Mouse (Mus musculus): ENCODE measurements at regions not wholly inside any gene's neighbourhood (a gene's known extent, or its start where the extent isn't known, plus 50 kb on each side); places are given as distances from the start of the nearest gene placed in this dataset.

- Histone ChIP-seq H3K27me3 (ENCODE audit: control insufficient read depth, insufficient read depth, low read length) (peaks cover 12% of the 10 kb centered on the region; the same call in 1 of the 2 replicates), H3K4me2 (ENCODE audit: low read length) (peak overlapping the region; percentile 56), H3K27ac (replicated peaks in 1 of 2; ENCODE audit: control insufficient read depth in 1 of 2, insufficient read depth in 1 of 2, low read depth in 2 of 2, low read length in 2 of 2) (peak overlapping the region; percentile 39 to 46; a peak in 3 of 4 replicates), H3K4me1 (ENCODE audit: control insufficient read depth in 2 of 2, insufficient read depth in 2 of 2, low read length in 2 of 2) (peaks cover 17 to 20% of the 10 kb centered on the region in 2 experiments), H3K9me3 (ENCODE audit: control insufficient read depth, low read length) (no peaks in the 10 kb centered on the region), H3K4me3 (ENCODE audit: control insufficient read depth in 1 of 2, insufficient read depth in 1 of 2, low read depth in 1 of 2, low read length in 2 of 2) (peak overlapping the region; percentile 1 to 22; a peak in 3 of 4 replicates), H3K9ac (ENCODE audit: low read length) (peak overlapping the region; percentile 39), H3K36me3 (ENCODE audit: control insufficient read depth, insufficient read depth, low read length) (no peaks in the 10 kb centered on the region)
- 4% methylated on average over 17 of the region's 17 CpGs for WGBS
- ATAC-seq (ENCODE audit: insufficient number of reproducible peaks, insufficient read depth, low FRiP score, low read depth), result peak; percentile 67; the same call in 1 of the 2 replicates
Measured at GRCm38 (mm10) chr5:136619315-136620231, 52.3 kb upstream of the Cux1 start.

DNA sequence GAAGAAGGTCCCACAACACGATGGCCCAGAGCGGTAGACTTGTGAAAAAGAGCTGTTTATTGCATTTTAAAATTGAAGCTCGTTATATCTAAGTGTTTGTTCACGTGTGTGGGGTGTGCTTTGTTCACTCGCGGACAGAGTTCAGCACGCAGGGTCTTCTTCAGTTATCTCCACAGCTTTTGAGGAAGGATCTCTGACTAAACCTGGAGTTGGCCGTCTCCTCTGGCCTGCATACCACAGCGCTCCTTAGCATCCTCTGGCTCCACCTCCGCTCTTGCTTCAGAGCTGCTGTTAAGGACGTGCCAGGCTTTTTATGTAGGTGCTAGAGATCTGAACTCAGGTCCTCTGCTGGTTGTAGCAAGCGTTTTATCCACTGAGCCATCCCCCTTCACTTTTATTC lies 52.9 kb upstream of the Cux1 start:
- Histone ChIP-seq H3K4me3 (ENCODE audit: control insufficient read depth in 1 of 2, insufficient read depth in 1 of 2, low read depth in 1 of 2, low read length in 2 of 2) (peak overlapping the region; percentile 1 to 22; a peak in 3 of 4 replicates), H3K9ac (ENCODE audit: low read length) (peak overlapping the region; percentile 39), H3K27me3 (ENCODE audit: control insufficient read depth, insufficient read depth, low read length) (peaks cover 12% of the 10 kb centered on the region; the same call in 1 of the 2 replicates), H3K36me3 (ENCODE audit: control insufficient read depth, insufficient read depth, low read length) (no peaks in the 10 kb centered on the region), H3K4me2 (ENCODE audit: low read length) (peak overlapping the region; percentile 56), H3K9me3 (ENCODE audit: control insufficient read depth, low read length) (no peaks in the 10 kb centered on the region), H3K27ac (replicated peaks in 1 of 2; ENCODE audit: control insufficient read depth in 1 of 2, insufficient read depth in 1 of 2, low read depth in 2 of 2, low read length in 2 of 2) (peak overlapping the region; percentile 39 to 46; a peak in 1 of 4 replicates), H3K4me1 (ENCODE audit: control insufficient read depth in 2 of 2, insufficient read depth in 2 of 2, low read length in 2 of 2) (peaks cover 17 to 20% of the 10 kb centered on the region in 2 experiments)
- no peak for ATAC-seq (ENCODE audit: insufficient number of reproducible peaks, insufficient read depth, low FRiP score, low read depth)
- 14% methylated on average over 12 of the region's 12 CpGs for WGBS

DNA sequence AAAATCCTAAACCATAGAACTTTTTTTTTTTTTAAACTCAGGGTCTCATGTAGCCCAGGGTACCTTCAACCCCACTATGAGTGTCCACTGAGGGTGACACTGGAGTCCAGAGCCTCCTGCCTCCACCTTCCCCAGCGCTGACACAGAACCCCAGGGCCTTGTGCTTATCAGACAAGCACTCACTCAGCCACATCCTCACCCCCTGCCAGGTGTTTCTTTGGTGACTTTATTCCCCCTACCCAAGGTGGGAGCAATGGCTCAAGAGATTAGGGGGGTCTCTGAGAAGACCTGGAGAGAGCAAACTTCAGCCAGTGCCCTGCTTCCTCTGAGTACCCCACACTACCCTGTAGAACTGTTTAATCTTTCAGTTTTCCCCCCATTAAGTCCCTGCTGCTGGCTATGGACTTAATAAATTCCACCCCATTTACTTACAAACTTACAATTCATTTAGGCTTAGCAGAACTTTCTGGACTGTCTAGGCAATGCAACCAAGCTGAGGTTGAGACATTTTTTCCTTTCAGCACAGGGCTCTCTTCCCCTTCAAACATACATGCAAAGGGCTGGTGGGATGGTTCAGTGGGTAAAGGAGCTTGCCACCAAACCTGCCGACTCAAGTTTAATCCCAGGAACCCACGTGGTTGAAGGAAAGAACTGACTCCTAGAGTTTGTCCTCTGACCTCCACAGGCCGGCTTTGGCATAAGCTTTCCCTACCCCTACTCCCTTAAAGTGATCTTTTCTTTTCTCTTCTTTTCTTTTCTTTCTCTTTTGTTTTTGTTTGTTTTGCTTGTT lies 54.2 kb upstream of the Cux1 start:
- peaks cover 12% of the 10 kb centered on the region; the same call in 1 of the 2 replicates for H3K27me3 ChIP-seq (ENCODE audit: control insufficient read depth, insufficient read depth, low read length)
- H3K36me3 ChIP-seq (ENCODE audit: control insufficient read depth, insufficient read depth, low read length), result no peaks in the 10 kb centered on the region
- peaks cover 17 to 20% of the 10 kb centered on the region in 2 experiments for H3K4me1 ChIP-seq (ENCODE audit: control insufficient read depth in 2 of 2, insufficient read depth in 2 of 2, low read length in 2 of 2)
- no peak overlapping the region for H3K4me3 ChIP-seq (ENCODE audit: control insufficient read depth in 1 of 2, insufficient read depth in 1 of 2, low read depth in 1 of 2, low read length in 2 of 2)
- no peak overlapping the region for H3K4me2 ChIP-seq (ENCODE audit: low read length)
- WGBS, result 46% methylated on average over 4 of the region's 4 CpGs
- H3K27ac ChIP-seq (replicated peaks in 1 of 2; ENCODE audit: control insufficient read depth in 1 of 2, insufficient read depth in 1 of 2, low read depth in 2 of 2, low read length in 2 of 2), result no peak overlapping the region
- H3K9me3 ChIP-seq (ENCODE audit: control insufficient read depth, low read length), result no peaks in the 10 kb centered on the region
- H3K9ac ChIP-seq (ENCODE audit: low read length), result no peak overlapping the region
- ATAC-seq (ENCODE audit: insufficient number of reproducible peaks, insufficient read depth, low FRiP score, low read depth), result no peak

GRCm38 (mm10) chr5:136622152-136622551 lies 54.9 kb upstream of the Cux1 start:
- Histone ChIP-seq H3K36me3 (ENCODE audit: control insufficient read depth, insufficient read depth, low read length) (no peaks in the 10 kb centered on the region), H3K4me1 (ENCODE audit: control insufficient read depth in 2 of 2, insufficient read depth in 2 of 2, low read length in 2 of 2) (peaks cover 17 to 20% of the 10 kb centered on the region in 2 experiments), H3K27ac (replicated peaks in 1 of 2; ENCODE audit: control insufficient read depth in 1 of 2, insufficient read depth in 1 of 2, low read depth in 2 of 2, low read length in 2 of 2) (no peak overlapping the region), H3K27me3 (ENCODE audit: control insufficient read depth, insufficient read depth, low read length) (peaks cover 12% of the 10 kb centered on the region; the same call in 1 of the 2 replicates), H3K4me2 (ENCODE audit: low read length) (no peak overlapping the region), H3K4me3 (ENCODE audit: control insufficient read depth in 1 of 2, insufficient read depth in 1 of 2, low read depth in 1 of 2, low read length in 2 of 2) (no peak overlapping the region), H3K9ac (ENCODE audit: low read length) (no peak overlapping the region), H3K9me3 (ENCODE audit: control insufficient read depth, low read length) (no peaks in the 10 kb centered on the region)
- ATAC-seq (ENCODE audit: insufficient number of reproducible peaks, insufficient read depth, low FRiP score, low read depth), result no peak
- WGBS, result 25% methylated on average over 2 of the region's 2 CpGs

- no peaks in the 10 kb centered on the region for H3K36me3 ChIP-seq (ENCODE audit: control insufficient read depth, insufficient read depth, low read length)
- H3K27me3 ChIP-seq (ENCODE audit: control insufficient read depth, insufficient read depth, low read length), result peaks cover 12% of the 10 kb centered on the region; the same call in 1 of the 2 replicates
- H3K4me2 ChIP-seq (ENCODE audit: low read length), result peak overlapping the region; percentile 84
- H3K27ac ChIP-seq (replicated peaks in 1 of 2; ENCODE audit: control insufficient read depth in 1 of 2, insufficient read depth in 1 of 2, low read depth in 2 of 2, low read length in 2 of 2), result no peak overlapping the region
- WGBS, result 5% methylated on average over 43 of the region's 43 CpGs
- peak overlapping the region; percentile 64 for H3K9ac ChIP-seq (ENCODE audit: low read length)
- H3K4me3 ChIP-seq (ENCODE audit: control insufficient read depth in 1 of 2, insufficient read depth in 1 of 2, low read depth in 1 of 2, low read length in 2 of 2), result peak overlapping the region; percentile 42 to 70
- H3K9me3 ChIP-seq (ENCODE audit: control insufficient read depth, low read length), result no peaks in the 10 kb centered on the region
- H3K4me1 ChIP-seq (ENCODE audit: control insufficient read depth in 2 of 2, insufficient read depth in 2 of 2, low read length in 2 of 2), result peaks cover 17 to 20% of the 10 kb centered on the region in 2 experiments
- ATAC-seq (ENCODE audit: insufficient number of reproducible peaks, insufficient read depth, low FRiP score, low read depth), result no peak
Measured at GRCm38 (mm10) chr5:136622721-136623542, 55.6 kb upstream of the Cux1 start.

- no peak overlapping the region for H3K27ac ChIP-seq (replicated peaks in 1 of 2; ENCODE audit: control insufficient read depth in 1 of 2, insufficient read depth in 1 of 2, low read depth in 2 of 2, low read length in 2 of 2)
- H3K27me3 ChIP-seq (ENCODE audit: control insufficient read depth, insufficient read depth, low read length), result peaks cover 12% of the 10 kb centered on the region; the same call in 1 of the 2 replicates
- no peak overlapping the region for H3K9ac ChIP-seq (ENCODE audit: low read length)
- ATAC-seq (ENCODE audit: insufficient number of reproducible peaks, insufficient read depth, low FRiP score, low read depth), result no peak
- H3K9me3 ChIP-seq (ENCODE audit: control insufficient read depth, low read length), result no peaks in the 10 kb centered on the region
- peaks cover 17 to 20% of the 10 kb centered on the region in 2 experiments for H3K4me1 ChIP-seq (ENCODE audit: control insufficient read depth in 2 of 2, insufficient read depth in 2 of 2, low read length in 2 of 2)
- H3K4me3 ChIP-seq (ENCODE audit: control insufficient read depth in 1 of 2, insufficient read depth in 1 of 2, low read depth in 1 of 2, low read length in 2 of 2), result no peak overlapping the region
- H3K36me3 ChIP-seq (ENCODE audit: control insufficient read depth, insufficient read depth, low read length), result no peaks in the 10 kb centered on the region
- no peak overlapping the region for H3K4me2 ChIP-seq (ENCODE audit: low read length)
- WGBS, result 55% methylated on average over 6 of the region's 6 CpGs
Measured at GRCm38 (mm10) chr5:136623791-136624190, 56.5 kb upstream of the Cux1 start.

Data from heart, embryonic 14.5 days (tissue).